Comparison of ENCODE assay signal across 26 mouse cellular contexts in the genomic region with DNA sequence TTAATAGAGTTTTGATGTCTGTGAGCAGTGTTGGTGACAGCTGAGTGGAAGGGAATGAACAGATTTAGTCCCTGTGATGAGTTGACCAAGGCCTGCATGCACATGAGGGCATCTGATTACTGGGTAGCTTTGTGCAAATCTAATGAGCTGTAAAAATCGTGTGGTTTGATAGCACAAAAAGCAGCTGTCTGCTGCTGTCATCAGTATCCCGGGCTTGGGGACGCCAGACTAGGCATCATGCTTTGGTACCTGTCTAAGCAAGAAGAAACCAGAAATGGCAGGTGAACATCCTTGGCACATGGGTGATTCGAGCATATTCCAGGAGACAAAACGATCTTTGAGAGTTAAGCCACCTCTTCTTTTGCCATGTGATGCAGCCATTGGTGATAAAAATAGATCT. TPM values are rescaled to one million over a fixed set of nuclear protein-coding genes. Genes with fewer than 3 reads are reported as not detected.
DNase-seq lines count a peak whose midpoint lies in the region; ATAC-seq and TF ChIP-seq lines count a peak whose summit lies in the region.
"Had no signal": no experiment of that assay in that cellular context is flagged by ENCODE, and none has a peak within 500 bp of the region (broad histone marks: within the 10 kb centered on the region; RNA-seq: fewer than 3 reads in every experiment).

No protein-coding gene starts in this region.

- no peak overlapping the region for H3K4me2 ChIP-seq in hindbrain, embryonic 11.5 days (replicated peaks; ENCODE audit: low read depth, low read length)
- H3K4me2 ChIP-seq in hindbrain, embryonic 14.5 days (replicated peaks): no peak overlapping the region
- H3K4me2 ChIP-seq: liver, embryonic 15.5 days; midbrain, embryonic 12.5 days had no signal

- TF ChIP-seq CTCF in brain, embryonic 14.5 days (IDR thresholded peaks at IDR 0.05; ENCODE audit: borderline replicate concordance, extremely low read depth, insufficient read depth, insufficient read length): no peak
- TF ChIP-seq CTCF in olfactory bulb, adult 2 months (IDR thresholded peaks at IDR 0.05; ENCODE audit: insufficient read depth, low read depth, low read length): no peak

- H3K36me3 ChIP-seq in hindbrain, embryonic 11.5 days (ENCODE audit: control insufficient read depth, insufficient read depth, low read length): no peaks in the 10 kb centered on the region
- H3K36me3 ChIP-seq in hindbrain, embryonic 14.5 days (replicated peaks; ENCODE audit: control insufficient read depth, insufficient read depth): 0 out of 2 replicates have a peak, but pooled peaks cover 3% of the 10 kb centered on the region
- H3K36me3 ChIP-seq: limb, embryonic 10.5 days; liver, embryonic 15.5 days; midbrain, embryonic 12.5 days had no signal

- no peak overlapping the region for H3K4me3 ChIP-seq in hindbrain, embryonic 11.5 days (ENCODE audit: low read depth, low read length)
- no peak overlapping the region for H3K4me3 ChIP-seq in hindbrain, embryonic 14.5 days (replicated peaks; ENCODE audit: low read length)
- no peak overlapping the region for H3K4me3 ChIP-seq in olfactory bulb, adult 2 months (ENCODE audit: insufficient read depth, low read depth, low read length)
- H3K4me3 ChIP-seq: heart, embryonic 10.5 days; limb, embryonic 10.5 days; liver, embryonic 15.5 days; midbrain, embryonic 12.5 days had no signal

- H3K27ac ChIP-seq in hindbrain, embryonic 11.5 days (ENCODE audit: low read depth, low read length): 0 out of 2 replicates have a peak overlapping the region, but pooled peaks have one; percentile 17
- H3K27ac ChIP-seq in hindbrain, embryonic 14.5 days: no peak overlapping the region
- 0 out of 2 replicates have a peak overlapping the region, but pooled peaks have one; percentile 8 for H3K27ac ChIP-seq in olfactory bulb, adult 2 months (ENCODE audit: insufficient read depth, low read depth, low read length)
- H3K27ac ChIP-seq: heart, embryonic 10.5 days; limb, embryonic 10.5 days; liver, embryonic 15.5 days; macrophage; midbrain, embryonic 12.5 days had no signal

- WGBS in hindbrain, embryonic 11.5 days: 34% methylated on average over 5 of the region's 5 CpGs
- WGBS in hindbrain, embryonic 14.5 days: 31% methylated on average over 5 of the region's 5 CpGs
- WGBS in olfactory bulb, adult 2 months: 44% methylated on average over 5 of the region's 5 CpGs

- no peak overlapping the region for H3K9ac ChIP-seq in hindbrain, embryonic 11.5 days (ENCODE audit: low read depth, low read length)
- no peak overlapping the region for H3K9ac ChIP-seq in hindbrain, embryonic 14.5 days
- H3K9ac ChIP-seq: liver, embryonic 15.5 days; midbrain, embryonic 12.5 days had no signal

- H3K27me3 ChIP-seq in hindbrain, embryonic 11.5 days (ENCODE audit: control insufficient read depth, insufficient read depth, low read length): peaks cover 57% of the 10 kb centered on the region
- peaks cover 73% of the 10 kb centered on the region for H3K27me3 ChIP-seq in hindbrain, embryonic 14.5 days (ENCODE audit: control insufficient read depth, insufficient read depth, low read length)
- H3K27me3 ChIP-seq: liver, embryonic 15.5 days had no signal

- H3K9me3 ChIP-seq in hindbrain, embryonic 11.5 days (ENCODE audit: control insufficient read depth, low read length): no peaks in the 10 kb centered on the region
- H3K9me3 ChIP-seq in hindbrain, embryonic 14.5 days (ENCODE audit: control insufficient read depth, low read length): no peaks in the 10 kb centered on the region
- H3K9me3 ChIP-seq: heart, embryonic 10.5 days; limb, embryonic 10.5 days; liver, embryonic 15.5 days; midbrain, embryonic 12.5 days had no signal

- no peak for TF ChIP-seq POLR2A in brain, embryonic 14.5 days (IDR thresholded peaks at IDR 0.05; ENCODE audit: borderline replicate concordance, extremely low read depth, insufficient read depth, insufficient read length, poor library complexity, severe bottlenecking)
- no peak for TF ChIP-seq POLR2A in olfactory bulb, adult 2 months (IDR thresholded peaks at IDR 0.05; ENCODE audit: insufficient read depth, low read depth, low read length)

- 0 out of 2 replicates have a peak, but pooled peaks cover 2% of the 10 kb centered on the region for H3K4me1 ChIP-seq in hindbrain, embryonic 11.5 days (replicated peaks; ENCODE audit: control insufficient read depth, insufficient read depth, low read length)
- H3K4me1 ChIP-seq in hindbrain, embryonic 14.5 days (replicated peaks; ENCODE audit: control insufficient read depth, insufficient read depth, low read length): no peaks in the 10 kb centered on the region
- H3K4me1 ChIP-seq in olfactory bulb, adult 2 months (ENCODE audit: control insufficient read depth, insufficient read depth, low read length): peaks cover 12% of the 10 kb centered on the region
- H3K4me1 ChIP-seq: limb, embryonic 10.5 days; liver, embryonic 15.5 days had no signal

- peak; percentile 40; the same call in 1 of the 2 replicates for ATAC-seq in hindbrain, embryonic 11.5 days (ENCODE audit: low FRiP score)
- ATAC-seq in hindbrain, embryonic 14.5 days (ENCODE audit: low FRiP score): no peak
- ATAC-seq: CD4-positive, CD25-positive, alpha-beta regulatory T cell, adult 4 months; inflammation-experienced regulatory T-cells, adult 6 months had no signal

- DNase-seq in embryo, embryonic 11 days: peak; percentile 34
- DNase-seq in embryo, embryonic 10 days (ENCODE audit: low spot score): no peak
- DNase-seq in hindbrain, embryonic 11.5 days (ENCODE audit: low spot score): peak; percentile 57
- no peak for DNase-seq in hindbrain, embryonic 14.5 days (ENCODE audit: low spot score)
- peak; percentile 56 for DNase-seq in brain, embryonic 14.5 days (ENCODE audit: low read depth)
- no peak for DNase-seq in adrenal gland, adult 2 months
- DNase-seq in urinary bladder, postnatal 4 days (ENCODE audit: low spot score in 2 of 2): no peak
- DNase-seq: adrenal gland, postnatal 36 days; cerebellum, adult 11-12 months; cerebellum, postnatal 10 days; gastrocnemius, postnatal 10 days; heart, postnatal 4 days; kidney, postnatal 10 days; liver; right cerebral cortex, postnatal 25 days; spleen, adult 18-20 months had no signal

RNA-seq across cellular contexts. Expression of a gene that starts 26.3 kb away (rescaled TPM):
- 21.1 and 21.5 TPM in 2 replicates for polyA plus RNA-seq in hindbrain, embryonic 11.5 days (2014; fragmentation: Nextera tagmentation; extraction: Ambion mirVana)
- 13.7 and 15.1 TPM in 2 replicates for polyA plus RNA-seq in hindbrain, embryonic 14.5 days (2014; fragmentation: Nextera tagmentation; extraction: Ambion mirVana)
- 5.4 and 6.8 TPM in 2 replicates for polyA plus RNA-seq in brain, embryonic 14.5 days (2012; rRNA removed)
- not detected in 2 replicates for polyA plus RNA-seq in olfactory bulb, adult 2 months (2012; ENCODE audit: insufficient read depth, insufficient read length, low replicate concordance, missing spikeins)
- total RNA-seq in adrenal gland, adult 2 months (2021): not detected
- 0.24 and 0.56 TPM in 2 replicates for polyA plus RNA-seq in adrenal gland, adult 2 months (2012; rRNA removed)
- total RNA-seq: adrenal gland, postnatal 36 days; gastrocnemius, postnatal 10 days; granulocyte monocyte progenitor cell, adult 5-6 weeks; neutrophil, adult 5-6 weeks had no signal
- polyA plus RNA-seq: CD4-positive, CD25-positive, alpha-beta regulatory T cell, adult 4 months; inflammation-experienced regulatory T-cells, adult 6 months; limb, embryonic 10.5 days; liver, embryonic 15.5 days; macrophage had no signal

Comparison
In these comparisons a context has a peak if more than half of its experiments do, and no peak if none do; other contexts are left out.
1. DNase-seq: peak in embryo, embryonic 11 days (single experiment), hindbrain, embryonic 11.5 days (single experiment) and brain, embryonic 14.5 days (single experiment); none in embryo, embryonic 10 days (single experiment), hindbrain, embryonic 14.5 days (single experiment), adrenal gland, adult 2 months (single experiment) and urinary bladder, postnatal 4 days (0 of 2).